Mouse (Mus musculus) liver, embryonic 13.5 days (tissue): ENCODE measurements around the gene Srsf3. TPM values are rescaled to one million over a fixed set of nuclear protein-coding genes. Genes with fewer than 3 reads are reported as not detected.

ENCODE experiments used
- ATAC-seq: fragments of 200-750 bp; cut with Nextera tagmentation; 2 replicates; pipeline ENCODE4 v1.8.0; 2017; ENCODE audit warnings: low read depth, mild to moderate bottlenecking, moderate number of reproducible peaks, moderate library complexity
- DNase-seq: peaks from one replicate; pipeline ENCODE4 v3.0.0; 2022
- H3K27ac ChIP-seq: fragments of 300-500 bp; sonication (generic); 2 replicates; pipeline ENCODE4 v1.5.1; 2015; ENCODE audit warnings: moderate library complexity, mild to moderate bottlenecking, inconsistent platforms
- H3K27me3 ChIP-seq: fragments of 300-500 bp; sonication (generic); 2 replicates; pipeline ENCODE4 v1.6.1; 2015; ENCODE audit warnings: mild to moderate bottlenecking, inconsistent platforms
- H3K36me3 ChIP-seq: fragments of 300-500 bp; sonication (generic); 2 replicates; pipeline ENCODE4 v1.6.1; 2015; ENCODE audit warnings: mild to moderate bottlenecking, inconsistent platforms
- H3K4me1 ChIP-seq: fragments of 300-500 bp; sonication (generic); replicated peaks from 2 replicates; pipeline ENCODE4 v1.6.1; 2015; ENCODE audit warnings: inconsistent platforms
- H3K4me2 ChIP-seq: fragments of 300-500 bp; sonication (generic); 2 replicates; pipeline ENCODE4 v1.6.1; 2015; ENCODE audit warnings: inconsistent platforms, mild to moderate bottlenecking, moderate library complexity
- H3K4me3 ChIP-seq: fragments of 300-500 bp; sonication (generic); replicated peaks from 2 replicates; pipeline ENCODE4 v1.5.1; 2015; ENCODE audit warnings: mild to moderate bottlenecking, inconsistent platforms
- H3K9ac ChIP-seq: fragments of 300-500 bp; sonication (generic); 2 replicates; pipeline ENCODE4 v1.6.1; 2015; ENCODE audit warnings: mild to moderate bottlenecking, inconsistent platforms
- H3K9me3 ChIP-seq: fragments of 300-500 bp; sonication (generic); replicated peaks from 2 replicates; pipeline ENCODE4 v1.6.1; 2016; ENCODE audit warnings: inconsistent platforms
- WGBS: fragments of 180-500 bp; shearing (Covaris S2); methylation state at CpG from one replicate; pipeline ENCODE4 v1.1.7; 2015; ENCODE audit not compliant: insufficient replicate concordance; 5-methylcytosine and 5-hydroxymethylcytosine counted together
- polyA plus RNA-seq: library from polyadenylated mRNA; unstranded; fragments of >200 nt; fragmentation: Nextera tagmentation; extraction: Ambion mirVana; gene quantifications from 2 replicates; pipeline ENCODE4 v1.2.1, GENCODE M21; 2015

Gene Srsf3
- polyA plus RNA-seq, 1 experiment from 2014 or later: 320 TPM

GRCm38 (mm10) chr17:29000465-29000864 lies 32.0 kb upstream of the Srsf3 start:
- Histone ChIP-seq H3K4me3 (no peak overlapping the region), H3K27me3 (no peaks in the 10 kb centered on the region), H3K4me2 (no peak overlapping the region), H3K4me1 (peaks cover 24% of the 10 kb centered on the region), H3K9ac (no peak overlapping the region), H3K9me3 (no peaks in the 10 kb centered on the region), H3K27ac (no peak overlapping the region), H3K36me3 (peaks cover 44% of the 10 kb centered on the region)
- ATAC-seq (no peak), DNase-seq (no peak)
- 66% methylated on average over 6 of the region's 6 CpGs for WGBS

GRCm38 (mm10) chr17:29003740-29004139 lies 28.7 kb upstream of the Srsf3 start:
- H3K4me1 ChIP-seq: peaks cover 45% of the 10 kb centered on the region
- 14% methylated on average over 1 of the region's 1 CpGs for WGBS
- peak overlapping the region; percentile 29; the same call in 1 of the 2 replicates for H3K9ac ChIP-seq
- no peaks in the 10 kb centered on the region for H3K27me3 ChIP-seq
- 0 out of 2 replicates have a peak overlapping the region, but pooled peaks have one; percentile 5 for H3K4me2 ChIP-seq
- no peaks in the 10 kb centered on the region for H3K9me3 ChIP-seq
- no peak overlapping the region for H3K27ac ChIP-seq
- DNase-seq (no peak), ATAC-seq (no peak)
- H3K36me3 ChIP-seq: peaks cover 20% of the 10 kb centered on the region
- no peak overlapping the region for H3K4me3 ChIP-seq

- Histone ChIP-seq H3K27me3 (no peaks in the 10 kb centered on the region), H3K4me1 (peaks cover 45% of the 10 kb centered on the region), H3K4me2 (peak overlapping the region; percentile 98; the same call in 1 of the 2 replicates), H3K4me3 (no peak overlapping the region), H3K36me3 (peaks cover 8% of the 10 kb centered on the region), H3K9ac (0 out of 2 replicates have a peak overlapping the region, but pooled peaks have one; percentile 13), H3K9me3 (no peaks in the 10 kb centered on the region), H3K27ac (no peak overlapping the region)
- WGBS: 86% methylated on average over 3 of the region's 3 CpGs
- DNase-seq (no peak), ATAC-seq (no peak)
Measured at GRCm38 (mm10) chr17:29005002-29005401, 27.4 kb upstream of the Srsf3 start.

GRCm38 (mm10) chr17:29006812-29007211 lies 25.6 kb upstream of the Srsf3 start:
- Histone ChIP-seq H3K9me3 (no peaks in the 10 kb centered on the region), H3K4me1 (peaks cover 45% of the 10 kb centered on the region), H3K9ac (peak overlapping the region; percentile 96), H3K27me3 (no peaks in the 10 kb centered on the region), H3K4me3 (peak overlapping the region; percentile 97), H3K4me2 (peak overlapping the region; percentile 98), H3K36me3 (no peaks in the 10 kb centered on the region), H3K27ac (peak overlapping the region; percentile 92)
- WGBS: under 1% methylated on average over 7 of the region's 7 CpGs
- no peak for ATAC-seq
- peak; percentile 31 for DNase-seq

GRCm38 (mm10) chr17:29007243-29007640 lies 25.2 kb upstream of the Srsf3 start:
- under 1% methylated on average over 19 of the region's 19 CpGs for WGBS
- H3K27ac ChIP-seq: peak overlapping the region; percentile 92
- H3K9me3 ChIP-seq: no peaks in the 10 kb centered on the region
- H3K36me3 ChIP-seq: no peaks in the 10 kb centered on the region
- DNase-seq (no peak), ATAC-seq (peak; percentile 25; the same call in 1 of the 2 replicates)
- peaks cover 45% of the 10 kb centered on the region for H3K4me1 ChIP-seq
- H3K4me2 ChIP-seq: peak overlapping the region; percentile 98
- peak overlapping the region; percentile 97 for H3K4me3 ChIP-seq
- peak overlapping the region; percentile 96 for H3K9ac ChIP-seq
- no peaks in the 10 kb centered on the region for H3K27me3 ChIP-seq

- Histone ChIP-seq H3K4me2 (peak within 1 kb of the TSS; percentile 98), H3K4me1 (peaks cover 44% of the 10 kb centered on the region), H3K27me3 (no peaks in the 10 kb centered on the region), H3K36me3 (no peaks in the 10 kb centered on the region), H3K4me3 (peak within 1 kb of the TSS; percentile 97), H3K9ac (peak within 1 kb of the TSS; percentile 96), H3K27ac (peak within 1 kb of the TSS; percentile 92), H3K9me3 (no peaks in the 10 kb centered on the region)
- ATAC-seq (peak; percentile 93), DNase-seq (peak; percentile 90)
- WGBS: under 1% methylated on average over 65 of the region's 65 CpGs
Measured at GRCm38 (mm10) chr17:29007641-29008325, 24.6 kb upstream of the Srsf3 start, which contains the start of gene Stk38. Stk38 (minus strand) TSS chr17:29007995.

- 25% methylated on average over 8 of the region's 8 CpGs for WGBS
- Histone ChIP-seq H3K36me3 (no peaks in the 10 kb centered on the region), H3K9me3 (no peaks in the 10 kb centered on the region), H3K4me3 (peak overlapping the region; percentile 97), H3K4me2 (peak overlapping the region; percentile 98), H3K27ac (peak overlapping the region; percentile 92), H3K9ac (peak overlapping the region; percentile 96), H3K27me3 (no peaks in the 10 kb centered on the region), H3K4me1 (peaks cover 40% of the 10 kb centered on the region)
- DNase-seq (no peak), ATAC-seq (no peak)
Measured at GRCm38 (mm10) chr17:29008326-29008650, 24.1 kb upstream of the Srsf3 start.

- no peaks in the 10 kb centered on the region for H3K27me3 ChIP-seq
- H3K4me3 ChIP-seq: no peak overlapping the region
- no peaks in the 10 kb centered on the region for H3K9me3 ChIP-seq
- no peak overlapping the region for H3K9ac ChIP-seq
- ATAC-seq (no peak), DNase-seq (no peak)
- 54% methylated on average over 4 of the region's 4 CpGs for WGBS
- no peak overlapping the region for H3K4me2 ChIP-seq
- no peak overlapping the region for H3K27ac ChIP-seq
- H3K4me1 ChIP-seq: peaks cover 33% of the 10 kb centered on the region
- H3K36me3 ChIP-seq: no peaks in the 10 kb centered on the region
Measured at GRCm38 (mm10) chr17:29009181-29009580, 23.2 kb upstream of the Srsf3 start.

- H3K27ac ChIP-seq: no peak overlapping the region
- ATAC-seq (no peak; the same call in 1 of the 2 replicates), DNase-seq (no peak)
- H3K27me3 ChIP-seq: no peaks in the 10 kb centered on the region
- H3K4me3 ChIP-seq: no peak overlapping the region
- H3K9ac ChIP-seq: no peak overlapping the region
- H3K36me3 ChIP-seq: no peaks in the 10 kb centered on the region
- H3K4me1 ChIP-seq: peaks cover 4% of the 10 kb centered on the region; the same call in 1 of the 2 replicates
- H3K4me2 ChIP-seq: no peak overlapping the region
- H3K9me3 ChIP-seq: no peaks in the 10 kb centered on the region
Measured at GRCm38 (mm10) chr17:29014235-29014634, 18.2 kb upstream of the Srsf3 start.

- no peak for ATAC-seq
- H3K9ac ChIP-seq: no peak overlapping the region
- no peaks in the 10 kb centered on the region for H3K9me3 ChIP-seq
- no peak overlapping the region for H3K4me3 ChIP-seq
- H3K27ac ChIP-seq: no peak overlapping the region
- H3K27me3 ChIP-seq: no peaks in the 10 kb centered on the region
- 18% methylated on average over 2 of the region's 2 CpGs for WGBS
- H3K4me2 ChIP-seq: no peak overlapping the region
- DNase-seq: peak; percentile 48
- no peaks in the 10 kb centered on the region for H3K36me3 ChIP-seq
- H3K4me1 ChIP-seq: peaks cover 12% of the 10 kb centered on the region
Measured at GRCm38 (mm10) chr17:29015638-29016037, 16.8 kb upstream of the Srsf3 start.

GRCm38 (mm10) chr17:29016705-29017104 lies 15.7 kb upstream of the Srsf3 start:
- no peak overlapping the region for H3K4me2 ChIP-seq
- DNase-seq (no peak), ATAC-seq (no peak)
- peaks cover 14% of the 10 kb centered on the region for H3K4me1 ChIP-seq
- H3K9me3 ChIP-seq: no peaks in the 10 kb centered on the region
- H3K9ac ChIP-seq: no peak overlapping the region
- no peak overlapping the region; the same call in 1 of the 2 replicates for H3K27ac ChIP-seq
- H3K4me3 ChIP-seq: no peak overlapping the region
- no peaks in the 10 kb centered on the region for H3K36me3 ChIP-seq
- WGBS: 68% methylated on average over 4 of the region's 4 CpGs
- no peaks in the 10 kb centered on the region for H3K27me3 ChIP-seq
